ENCODE assay signal across 26 mouse cellular contexts in genomic region chr1:91858901-91859300, GRCm38 (mm10). TPM values are rescaled to one million over a fixed set of nuclear protein-coding genes. Genes with fewer than 3 reads are reported as not detected.
DNase-seq lines count a peak whose midpoint lies in the region; ATAC-seq and TF ChIP-seq lines count a peak whose summit lies in the region.
"Had no signal": no experiment of that assay in that cellular context is flagged by ENCODE, and none has a peak within 500 bp of the region (broad histone marks: within the 10 kb centered on the region; RNA-seq: fewer than 3 reads in every experiment).

No protein-coding gene starts in this region.

- no peaks in the 10 kb centered on the region for H3K36me3 ChIP-seq in heart, embryonic 10.5 days
- H3K36me3 ChIP-seq in stomach, postnatal 0 days (ENCODE audit: control insufficient read depth, insufficient read depth, low read length): no peaks in the 10 kb centered on the region
- H3K36me3 ChIP-seq: embryonic facial prominence, embryonic 13.5 days; embryonic facial prominence, embryonic 15.5 days; forebrain, embryonic 15.5 days; G1E had no signal

- TF ChIP-seq EP300 in stomach, postnatal 0 days (optimal IDR thresholded peaks at IDR 0.05): no peak

- H3K4me2 ChIP-seq in stomach, postnatal 0 days (replicated peaks; ENCODE audit: low read depth): no peak overlapping the region
- H3K4me2 ChIP-seq: embryonic facial prominence, embryonic 13.5 days; embryonic facial prominence, embryonic 15.5 days; forebrain, embryonic 13.5 days; forebrain, embryonic 15.5 days had no signal

- intact Hi-C loops in gastrocnemius, adult 2 months (cut with DNase I): no loop called here
- intact Hi-C loops in heart, postnatal 14 days (cut with DNase I): no loop called here

- peak; percentile 34; the same call in 1 of the 2 replicates for ATAC-seq in stomach, postnatal 0 days (ENCODE audit: low FRiP score, low TSS enrichment)
- ATAC-seq: activated CD4-positive, CD25-positive, alpha-beta regulatory T cell, adult 4 months; CD4-positive, CD25-positive, alpha-beta regulatory T cell, adult 4 months; forebrain, embryonic 13.5 days; forebrain, embryonic 15.5 days had no signal

- peaks cover 45% of the 10 kb centered on the region for H3K4me1 ChIP-seq in heart, embryonic 10.5 days
- peaks cover 13% of the 10 kb centered on the region for H3K4me1 ChIP-seq in brown adipose tissue, adult 24 weeks (ENCODE audit: control insufficient read depth, insufficient read depth, insufficient read length, low read length)
- H3K4me1 ChIP-seq in stomach, postnatal 0 days (replicated peaks; ENCODE audit: control insufficient read depth, insufficient read depth): no peaks in the 10 kb centered on the region
- H3K4me1 ChIP-seq: forebrain, embryonic 13.5 days; forebrain, embryonic 15.5 days had no signal

- no peak overlapping the region for H3K4me3 ChIP-seq in gastrocnemius, adult 2 months
- no peak overlapping the region for H3K4me3 ChIP-seq in heart, embryonic 10.5 days
- no peak overlapping the region for H3K4me3 ChIP-seq in brown adipose tissue, adult 24 weeks (ENCODE audit: insufficient read depth, low read depth, low read length)
- H3K4me3 ChIP-seq in stomach, postnatal 0 days (ENCODE audit: low read depth, low read length): no peak overlapping the region
- H3K4me3 ChIP-seq: embryonic facial prominence, embryonic 13.5 days; embryonic facial prominence, embryonic 15.5 days; forebrain, embryonic 13.5 days; forebrain, embryonic 15.5 days had no signal

- H3K27ac ChIP-seq in gastrocnemius, adult 2 months: peak overlapping the region; percentile 38
- 0 out of 2 replicates have a peak overlapping the region, but pooled peaks have one; percentile 42 for H3K27ac ChIP-seq in heart, embryonic 10.5 days
- peak overlapping the region; percentile 12; the same call in 1 of the 2 replicates for H3K27ac ChIP-seq in brown adipose tissue, adult 24 weeks (replicated peaks; ENCODE audit: low read depth, low read length)
- no peak overlapping the region for H3K27ac ChIP-seq in stomach, postnatal 0 days (replicated peaks)
- H3K27ac ChIP-seq: embryonic facial prominence, embryonic 13.5 days; embryonic facial prominence, embryonic 15.5 days; forebrain, embryonic 13.5 days; forebrain, embryonic 15.5 days had no signal

- H3K9me3 ChIP-seq in heart, embryonic 10.5 days: no peaks in the 10 kb centered on the region
- no peaks in the 10 kb centered on the region for H3K9me3 ChIP-seq in stomach, postnatal 0 days (ENCODE audit: control insufficient read depth, low read length)
- H3K9me3 ChIP-seq: embryonic facial prominence, embryonic 13.5 days; embryonic facial prominence, embryonic 15.5 days; forebrain, embryonic 13.5 days; forebrain, embryonic 15.5 days; G1E had no signal

- H3K27me3 ChIP-seq in heart, embryonic 10.5 days (ENCODE audit: insufficient read depth, poor library complexity, severe bottlenecking): no peaks in the 10 kb centered on the region
- H3K27me3 ChIP-seq in stomach, postnatal 0 days (ENCODE audit: control insufficient read depth, insufficient read depth, low read length): no peaks in the 10 kb centered on the region
- H3K27me3 ChIP-seq: embryonic facial prominence, embryonic 13.5 days; embryonic facial prominence, embryonic 15.5 days; forebrain, embryonic 15.5 days; Patski had no signal

- DNase-seq in gastrocnemius, adult 2 months: no peak
- DNase-seq in gastrocnemius, adult 8-10 months (ENCODE audit: low spot score in 2 of 2): no peak
- no peak for DNase-seq in heart, embryonic 10.5 days (ENCODE audit: low spot score)
- DNase-seq in heart, postnatal 14 days: no peak
- no peak for DNase-seq in stomach, postnatal 0 days (ENCODE audit: low spot score)
- DNase-seq in spleen, postnatal 10 days (ENCODE audit: low spot score in 2 of 2): no peak
- DNase-seq: adrenal gland, adult 8-10 months; B cell, adult 2 months; cerebellum, adult 11 months; cerebellum, adult 18-20 months; cerebellum, adult 8-10 months; cerebellum, adult 9-11 months; cerebellum, postnatal 14 days; cerebellum, postnatal 36 days; embryo, embryonic 11 days had no signal

- TF ChIP-seq CTCF in gastrocnemius, adult 2 months (IDR thresholded peaks at IDR 0.05): no peak
- TF ChIP-seq CTCF in stomach, postnatal 0 days (IDR thresholded peaks at IDR 0.05; ENCODE audit: low read depth): no peak

- 97% methylated on average over 1 of the region's 1 CpGs for WGBS in heart, embryonic 10.5 days
- 94% methylated on average over 1 of the region's 1 CpGs for WGBS in stomach, postnatal 0 days

- H3K9ac ChIP-seq in stomach, postnatal 0 days (ENCODE audit: low read length): no peak overlapping the region
- H3K9ac ChIP-seq: embryonic facial prominence, embryonic 13.5 days; embryonic facial prominence, embryonic 15.5 days; forebrain, embryonic 13.5 days; forebrain, embryonic 15.5 days had no signal

RNA-seq across cellular contexts. Expression of gene Twist2, which starts 57.6 kb away (rescaled TPM):
- 1 to 10 TPM in 1 of 2 experiments, under 1 TPM in 1; 0.97 to 3.0 TPM for total RNA-seq in gastrocnemius, adult 2 months (2021)
- 1 to 10 TPM in 2 of 4 experiments, under 1 TPM in 2; 0.65 to 1.3 (median 0.93) TPM for total RNA-seq in gastrocnemius, adult 8-10 months (2022)
- 5.8 and 17.9 TPM in 2 replicates for polyA plus RNA-seq in heart, embryonic 10.5 days (2016; fragmentation: Nextera tagmentation; extraction: Ambion mirVana)
- 1 to 10 TPM; 2.5 to 4.4 TPM for total RNA-seq in heart, postnatal 14 days (2021)
- polyA plus RNA-seq in brown adipose tissue, adult 24 weeks (2012; ENCODE audit: insufficient read depth, insufficient read length, missing spikeins): 3.7 and 5.0 TPM in 2 replicates
- polyA plus RNA-seq in stomach, postnatal 0 days (2015; fragmentation: Nextera tagmentation; extraction: Ambion mirVana): 3.7 and 4.2 TPM in 2 replicates
- total RNA-seq: CH12.LX; common myeloid progenitor, adult 5-6 weeks had no signal
- polyA plus RNA-seq: activated CD4-positive, CD25-positive, alpha-beta regulatory T cell, adult 4 months; CD4-positive, CD25-positive, alpha-beta regulatory T cell, adult 4 months; G1E had no signal
